8 mouse cellular contexts compared by ENCODE assay signal in genomic region chr15:81360345-81361021, GRCm38 (mm10). TPM values are rescaled to one million over a fixed set of nuclear protein-coding genes. Genes with fewer than 3 reads are reported as not detected.
DNase-seq lines count a peak whose midpoint lies in the region; ATAC-seq and TF ChIP-seq lines count a peak whose summit lies in the region.

Slc25a17 (minus strand) TSS chr15:81360812.

- peak; percentile 82 for DNase-seq in G1E (ENCODE audit: low spot score)
- DNase-seq in cerebellum, adult 18-20 months = peak; percentile 89 to 97
- DNase-seq in forebrain, postnatal 0 days = peak; percentile 94
- DNase-seq in heart, postnatal 4 days = peak; percentile 97
- peak; percentile 91 to 94 for DNase-seq in layer of hippocampus, adult 8-10 months (ENCODE audit: low spot score in 2 of 2)
- peak; percentile 94 for DNase-seq in ovary, adult 18-20 months (ENCODE audit: low spot score)
- peak; percentile 97 for DNase-seq in thymus, postnatal 0 days (ENCODE audit: low spot score)

- H3K27ac ChIP-seq in forebrain, postnatal 0 days (ENCODE audit: low read depth, low read length) = peak within 1 kb of the TSS; percentile 54
- H3K27ac ChIP-seq in lung, embryonic 15.5 days = peak within 1 kb of the TSS; percentile 83

- H3K9ac ChIP-seq in forebrain, postnatal 0 days = peak within 1 kb of the TSS; percentile 48
- peak within 1 kb of the TSS; percentile 73 for H3K9ac ChIP-seq in lung, embryonic 15.5 days

- peaks cover 53% of the 10 kb centered on the region for H3K36me3 ChIP-seq in G1E (replicated peaks)
- peaks cover 21% of the 10 kb centered on the region for H3K36me3 ChIP-seq in forebrain, postnatal 0 days (ENCODE audit: insufficient read depth)
- H3K36me3 ChIP-seq in lung, embryonic 15.5 days = peaks cover 25% of the 10 kb centered on the region

- under 1% methylated on average over 30 of the region's 30 CpGs for WGBS in forebrain, postnatal 0 days
- under 1% methylated on average over 30 of the region's 30 CpGs for WGBS in lung, embryonic 15.5 days

- H3K4me2 ChIP-seq in forebrain, postnatal 0 days (ENCODE audit: low read depth) = peak within 1 kb of the TSS; percentile 81
- peak within 1 kb of the TSS; percentile 77 for H3K4me2 ChIP-seq in lung, embryonic 15.5 days

- H3K9me3 ChIP-seq in G1E (replicated peaks) = no peaks in the 10 kb centered on the region
- H3K9me3 ChIP-seq in forebrain, postnatal 0 days (ENCODE audit: low read length) = no peaks in the 10 kb centered on the region
- H3K9me3 ChIP-seq in lung, embryonic 15.5 days = no peaks in the 10 kb centered on the region

- peaks cover 47% of the 10 kb centered on the region for H3K4me1 ChIP-seq in G1E (ENCODE audit: insufficient read depth, low read depth, low read length)
- 0 out of 2 replicates have a peak, but pooled peaks cover 12% of the 10 kb centered on the region for H3K4me1 ChIP-seq in forebrain, postnatal 0 days (ENCODE audit: insufficient read depth)
- peaks cover 21% of the 10 kb centered on the region for H3K4me1 ChIP-seq in lung, embryonic 15.5 days

- H3K4me3 ChIP-seq in G1E (ENCODE audit: low read depth, low read length) = peak within 1 kb of the TSS; percentile 85
- H3K4me3 ChIP-seq in forebrain, postnatal 0 days (ENCODE audit: low read depth, low read length) = peak within 1 kb of the TSS; percentile 50
- H3K4me3 ChIP-seq in lung, embryonic 15.5 days = peak within 1 kb of the TSS; percentile 81

- peak; percentile 99 for ATAC-seq in G1E (ENCODE audit: extremely low read depth, insufficient number of reproducible peaks, low FRiP score, poor library complexity, severe bottlenecking)
- ATAC-seq in forebrain, postnatal 0 days = peak; percentile 100
- peak; percentile 100 for ATAC-seq in lung, embryonic 15.5 days (ENCODE audit: borderline replicate concordance, extremely low read depth, low FRiP score, low TSS enrichment)

- no peak for TF ChIP-seq CTCF in G1E (IDR thresholded peaks at IDR 0.05; ENCODE audit: low read depth, low read length)
- TF ChIP-seq CTCF in forebrain, postnatal 0 days (IDR thresholded peaks at IDR 0.05; ENCODE audit: low read depth) = no peak

- no peaks in the 10 kb centered on the region for H3K27me3 ChIP-seq in G1E (ENCODE audit: insufficient read depth, low read length)
- H3K27me3 ChIP-seq in forebrain, postnatal 0 days (ENCODE audit: insufficient read depth, low read length) = no peaks in the 10 kb centered on the region
- H3K27me3 ChIP-seq in lung, embryonic 15.5 days = no peaks in the 10 kb centered on the region

RNA-seq across cellular contexts. Expression of gene Slc25a17, which starts in this region (rescaled TPM):
- total RNA-seq in G1E (2014; fragmentation: Nextera tagmentation) = 41.5 and 50.9 TPM in 2 replicates
- 58.2 and 64.8 TPM in 2 replicates for total RNA-seq in G1E (2017)
- 1.8 and 2.2 TPM in 2 replicates for polyA plus RNA-seq in G1E (2012)
- total RNA-seq in forebrain, postnatal 0 days (2014; rRNA removed) = 78.8 and 80.7 TPM in 2 replicates
- 121 and 123 TPM in 2 replicates for polyA plus RNA-seq in forebrain, postnatal 0 days (2015; fragmentation: Nextera tagmentation; extraction: Ambion mirVana)
- 10 to 100 TPM; 31.9 to 32.8 TPM for total RNA-seq in heart, postnatal 4 days (2021)
- total RNA-seq in layer of hippocampus, adult 8-10 months (2022) = 10 to 100 TPM; 40.9 to 46.8 (median 42.9) TPM
- polyA plus RNA-seq in lung, embryonic 15.5 days (2015; fragmentation: Nextera tagmentation; extraction: Ambion mirVana) = 110 and 112 TPM in 2 replicates
- polyA plus RNA-seq in thymus, postnatal 0 days (2015; fragmentation: Nextera tagmentation; extraction: Ambion mirVana) = 105 and 106 TPM in 2 replicates

Comparison
In these comparisons a context has a peak if more than half of its experiments do, and no peak if none do; other contexts are left out.
1. Peak in every context shown above with its lines: DNase-seq, ATAC-seq, H3K4me3 ChIP-seq and H3K27ac ChIP-seq.
2. RNA of gene Slc25a17 (polyA plus RNA-seq): 121 to 123 TPM in forebrain, postnatal 0 days, 110 to 112 TPM in lung, embryonic 15.5 days and 105 to 106 TPM in thymus, postnatal 0 days; 1.8 to 2.2 TPM in G1E; every median in the first group is over 10 times any median in the second.